Mouse (Mus musculus): ENCODE results near the gene Fam111a.
A peak's percentile ranks its signal among the peaks of the same experiment; 100 is the strongest.

The Fam111a gene

DNA sequence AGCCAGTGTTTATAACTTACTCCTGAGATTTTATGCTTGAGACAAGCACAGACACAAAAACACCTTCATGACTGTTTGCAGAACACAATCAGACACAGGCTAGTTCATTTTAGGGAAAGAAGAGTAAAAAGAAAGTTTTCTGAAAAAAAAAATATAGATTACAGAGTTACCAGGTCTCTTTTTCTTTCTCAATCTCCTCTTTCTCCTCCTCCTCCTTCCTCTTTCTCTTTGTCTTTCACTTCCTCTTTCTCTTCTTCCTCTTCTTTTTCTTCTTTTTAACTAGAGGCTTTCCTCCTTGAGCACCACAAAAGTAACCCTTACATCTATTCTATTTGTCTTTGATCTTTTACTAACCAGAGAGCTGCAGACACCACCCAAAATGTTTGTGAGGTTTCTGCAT, 18.7 kb downstream of the Fam111a start:
- DNase-seq (ENCODE audit: low read depth), result no peak

DNA sequence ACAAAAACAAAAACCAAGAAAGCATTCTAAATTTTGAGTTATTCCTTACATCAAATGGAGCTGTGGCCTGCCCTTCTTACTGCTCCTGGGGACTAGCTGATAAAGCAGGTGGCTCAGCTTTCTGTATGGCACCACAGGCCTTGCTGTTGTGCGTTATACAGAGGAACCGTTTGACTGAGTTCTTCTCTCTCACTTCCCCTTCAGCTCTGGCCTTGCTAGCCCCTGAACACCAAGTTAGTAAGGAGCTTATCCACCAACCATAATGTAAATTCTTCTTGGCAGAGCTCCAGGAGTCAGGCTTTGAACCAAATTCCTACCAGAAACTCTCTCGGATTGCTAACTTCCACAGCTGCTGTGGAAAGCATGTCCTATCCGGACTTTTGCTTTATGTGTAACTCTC, 21.5 kb downstream of the Fam111a start:
- no peak for DNase-seq (ENCODE audit: low read depth)

DNA sequence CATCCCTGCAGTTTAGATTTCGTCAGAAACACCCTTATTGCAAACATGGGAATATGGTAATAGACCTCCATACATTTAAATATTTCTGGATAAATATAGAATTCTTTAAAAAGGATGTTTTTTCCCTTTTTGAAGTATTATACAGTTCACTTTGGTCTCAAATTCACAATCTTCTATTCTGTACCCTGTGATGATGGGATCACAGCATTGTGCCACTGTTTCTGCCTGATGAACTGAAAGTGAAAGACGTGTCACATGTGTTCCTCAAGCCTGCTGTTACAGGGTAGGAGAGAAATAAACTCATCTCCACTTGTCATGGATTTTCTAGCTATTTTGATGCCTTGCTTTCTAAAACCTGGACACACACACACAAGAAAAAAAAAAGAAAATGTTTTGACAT, 25.3 kb downstream of the Fam111a start:
- DNase-seq (ENCODE audit: low read depth), result no peak

DNA sequence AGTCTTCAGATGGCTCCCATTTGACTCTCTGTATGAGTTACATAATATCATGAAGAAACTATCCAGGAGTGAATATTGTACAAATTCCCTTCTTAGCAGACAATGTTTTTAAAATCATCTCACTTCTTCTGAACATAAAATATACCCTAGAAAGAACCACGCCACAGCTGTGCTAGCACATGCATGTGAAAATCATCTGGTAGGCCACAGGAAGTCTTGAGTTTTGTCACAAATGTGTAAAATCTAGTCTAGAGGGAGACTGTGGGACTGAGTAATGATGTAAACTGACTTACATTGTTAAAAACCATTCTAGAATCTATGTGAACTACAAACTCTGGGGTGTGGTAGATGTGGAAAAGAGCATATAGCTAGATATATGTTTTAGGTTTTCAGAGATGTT, 26.1 kb downstream of the Fam111a start:
- no peak for DNase-seq (ENCODE audit: low read depth)

DNA sequence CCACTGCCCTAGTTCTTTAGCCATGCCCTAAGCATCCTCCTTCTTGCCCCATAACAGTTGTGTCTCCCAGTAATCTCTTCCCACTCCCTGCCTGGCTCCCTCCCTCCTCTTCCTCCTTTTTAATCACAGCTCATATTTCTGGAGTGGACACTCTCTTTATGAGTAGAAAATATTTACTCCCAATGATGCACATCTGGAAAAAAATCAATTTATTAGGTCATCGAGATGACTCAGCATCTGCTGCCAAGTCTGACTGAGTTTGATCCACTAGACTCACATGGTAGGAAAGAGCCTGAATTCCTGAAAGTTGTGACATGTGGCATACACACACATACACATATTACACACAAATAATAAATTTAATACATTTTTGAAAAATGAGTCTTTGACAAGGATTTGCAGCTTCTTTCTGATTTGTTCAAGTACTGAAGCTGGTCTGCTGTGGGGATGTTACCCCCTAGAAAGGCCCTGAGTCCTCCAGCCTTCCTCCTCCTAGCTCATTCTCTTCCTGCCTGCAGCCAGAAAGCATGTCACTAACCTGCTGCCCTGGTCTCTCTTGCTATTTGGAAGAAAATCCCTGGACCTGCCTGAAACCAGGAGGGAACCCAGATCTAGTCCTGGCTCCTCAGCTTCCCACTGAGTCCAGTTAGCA, 27.2 kb downstream of the Fam111a start:
- DNase-seq (ENCODE audit: low read depth), result no peak

DNA sequence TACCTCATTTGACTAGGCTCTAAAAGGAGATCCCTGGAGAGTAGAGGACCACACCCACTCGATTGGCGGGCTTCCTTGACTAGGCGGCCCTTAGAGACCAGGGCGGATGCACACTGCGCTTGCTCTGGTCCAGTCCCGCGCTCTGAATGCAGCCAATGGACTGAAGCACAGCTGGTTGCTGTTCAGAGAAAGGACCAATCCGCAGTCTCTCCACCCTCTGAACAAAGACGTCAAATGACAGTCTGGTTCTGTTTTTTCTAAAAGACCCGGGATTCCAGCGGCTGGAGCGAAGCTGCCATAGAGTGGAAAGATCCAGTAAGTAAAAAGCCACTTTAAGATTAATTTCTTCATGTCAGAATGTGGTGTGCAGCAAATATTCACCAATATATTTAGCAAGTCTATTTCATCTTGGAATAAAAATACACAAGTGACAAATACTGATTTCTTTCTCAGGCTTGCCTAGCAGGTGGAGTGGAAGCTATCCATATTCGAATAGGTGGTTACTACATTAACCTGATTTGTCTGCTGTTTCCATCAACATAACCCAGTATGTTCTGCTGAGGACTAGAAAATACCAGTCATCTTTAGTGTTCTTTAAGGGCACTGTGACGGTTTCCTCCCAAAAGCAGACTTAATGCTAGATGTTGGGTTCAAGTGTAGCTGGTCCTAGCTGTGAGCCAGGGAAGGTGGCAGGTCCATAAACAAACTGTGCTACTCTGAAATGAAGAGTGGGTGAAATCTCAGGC, 27.9 kb downstream of the Fam111a start:
- peak; percentile 98 for DNase-seq (ENCODE audit: low read depth)

DNA sequence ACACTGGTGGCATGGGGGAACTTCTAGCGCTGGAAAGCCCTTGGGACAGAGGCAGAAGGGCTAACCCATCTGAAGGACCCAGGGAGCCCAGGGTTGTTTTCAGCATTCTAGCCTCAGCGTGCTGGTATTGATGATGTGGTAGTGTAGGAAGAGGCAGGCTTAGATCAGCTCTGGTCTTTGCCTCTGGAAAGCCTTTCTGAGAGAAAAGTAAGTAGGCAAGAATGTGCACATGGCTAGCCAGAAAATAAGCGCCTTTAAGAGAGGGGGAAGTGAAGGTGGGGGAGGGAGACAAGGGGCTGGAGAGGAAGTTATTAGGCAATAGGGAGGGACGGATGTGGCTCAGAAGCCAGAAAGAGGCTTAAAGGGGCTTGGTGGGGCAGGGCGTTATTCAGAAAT, 28.5 kb downstream of the Fam111a start:
- DNase-seq (ENCODE audit: low read depth), result peak; percentile 93

DNA sequence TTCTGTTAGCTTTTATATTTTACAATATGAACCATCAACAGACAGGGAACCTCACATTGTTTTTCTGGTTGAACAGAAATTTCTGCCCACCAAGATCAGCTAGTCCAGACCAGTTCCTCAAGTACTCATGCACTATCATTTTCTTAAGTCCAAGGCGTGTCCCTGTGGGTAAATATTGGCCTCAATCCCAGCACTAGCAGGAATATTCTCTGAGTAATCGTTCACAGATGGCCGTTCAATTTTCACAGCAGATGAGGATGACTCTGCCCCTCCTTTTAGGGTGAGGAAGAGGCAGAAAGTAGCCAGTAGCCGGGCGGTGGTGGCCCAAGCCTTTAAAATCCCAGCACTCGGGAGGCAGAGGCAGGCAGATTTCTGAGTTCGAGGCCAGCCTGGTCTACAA, 29.6 kb downstream of the Fam111a start:
- peak; percentile 71 for DNase-seq (ENCODE audit: low read depth)

DNA sequence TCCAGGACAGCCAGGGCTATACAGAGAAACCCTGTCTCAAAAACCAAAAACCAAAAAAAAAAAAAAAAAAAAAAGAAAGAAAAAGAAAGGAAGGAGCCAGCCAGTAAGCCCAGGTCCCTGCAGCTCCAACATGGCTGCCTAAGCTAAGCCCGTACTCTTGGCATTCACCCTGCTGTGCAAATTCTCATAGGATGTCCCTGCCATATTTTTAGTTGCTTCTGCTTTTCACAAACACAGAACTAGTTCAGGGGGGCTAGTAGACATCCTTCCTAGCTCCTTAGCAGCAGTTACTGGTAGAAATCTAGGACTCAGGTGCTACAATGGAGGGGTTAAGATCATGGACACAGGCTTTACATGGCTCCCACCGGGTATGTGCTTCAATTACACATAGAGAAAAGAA, 30.0 kb downstream of the Fam111a start:
- peak; percentile 41 for DNase-seq (ENCODE audit: low read depth)

DNA sequence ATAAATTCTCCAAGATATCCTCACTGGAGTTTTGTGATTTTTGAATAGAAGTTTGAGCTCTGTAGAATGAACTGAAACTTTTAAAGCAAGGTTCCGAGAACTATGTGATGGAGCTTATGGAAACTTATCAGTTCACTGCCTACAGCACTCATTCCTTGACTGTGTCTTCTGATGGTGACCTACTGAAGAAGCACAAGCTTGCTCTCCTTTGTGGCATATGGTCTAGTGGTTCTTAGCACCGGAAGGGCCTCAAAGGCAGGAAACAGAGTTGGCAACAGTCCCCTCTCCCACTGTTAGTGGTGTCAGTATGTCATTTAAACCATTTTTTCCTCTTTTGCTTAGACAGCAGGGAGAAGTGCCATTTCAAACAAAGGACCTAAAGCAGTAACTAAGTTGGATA, 31.1 kb downstream of the Fam111a start:
- DNase-seq (ENCODE audit: low read depth), result peak; percentile 87

DNA sequence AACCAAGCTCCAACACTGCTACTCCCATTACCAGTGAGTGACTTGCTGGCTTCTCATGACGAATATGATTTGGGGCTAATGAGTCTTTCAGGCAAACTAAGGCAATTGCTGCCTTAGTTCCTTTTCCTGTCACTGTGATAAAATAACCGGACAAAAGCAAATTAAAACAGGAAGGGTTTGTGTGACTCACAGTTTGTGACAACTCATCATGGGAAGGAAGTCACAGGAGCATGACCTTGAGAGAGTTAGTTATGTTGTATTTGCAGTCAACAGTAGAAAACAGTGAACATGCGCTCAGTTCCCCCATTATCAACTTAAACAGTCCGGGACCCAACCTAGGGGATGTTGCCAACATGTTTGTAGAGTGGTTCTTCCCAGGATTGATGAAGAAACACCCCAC, 39.8 kb downstream of the Fam111a start:
- DNase-seq (ENCODE audit: low read depth), result peak; percentile 91

DNA sequence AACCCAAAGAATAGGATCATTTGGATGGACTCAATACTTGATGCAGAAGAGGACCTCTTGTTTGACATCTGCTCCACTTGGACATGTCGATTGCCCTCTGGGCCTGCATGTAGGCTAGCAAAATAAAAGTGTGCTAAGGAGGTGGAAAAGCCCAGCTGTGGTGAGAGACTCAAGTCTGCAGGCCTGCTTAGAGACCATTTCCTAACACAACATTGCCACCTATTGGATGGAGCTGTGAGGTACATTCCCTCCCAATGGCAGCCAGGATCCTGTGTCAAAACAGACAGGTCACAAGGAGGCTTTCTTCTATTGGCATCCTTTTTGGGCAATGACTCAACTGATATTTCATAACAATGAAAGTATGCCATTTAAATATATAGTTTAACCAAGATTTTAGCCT, 46.4 kb downstream of the Fam111a start:
- DNase-seq (ENCODE audit: low read depth), result peak; percentile 91

DNA sequence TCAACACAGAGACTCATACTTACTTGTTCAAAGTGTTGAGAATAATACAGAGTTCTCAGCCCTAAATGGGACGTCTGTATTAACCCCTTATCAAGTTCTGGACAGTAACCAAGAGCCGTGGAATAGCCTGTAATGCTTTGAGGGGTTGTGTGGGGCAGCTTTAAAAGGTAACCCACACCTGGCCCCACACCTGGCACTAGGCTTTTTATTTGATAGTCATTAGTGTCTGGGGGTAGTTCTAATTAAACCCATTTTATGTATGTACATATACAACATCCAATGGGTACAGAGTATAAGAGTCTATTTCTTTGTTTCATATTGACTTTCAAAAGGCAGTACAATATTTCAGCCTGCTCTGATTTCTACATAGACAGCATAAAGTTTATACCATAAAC, 49.6 kb downstream of the Fam111a start:
- DNase-seq (ENCODE audit: low read depth), result no peak

DNA sequence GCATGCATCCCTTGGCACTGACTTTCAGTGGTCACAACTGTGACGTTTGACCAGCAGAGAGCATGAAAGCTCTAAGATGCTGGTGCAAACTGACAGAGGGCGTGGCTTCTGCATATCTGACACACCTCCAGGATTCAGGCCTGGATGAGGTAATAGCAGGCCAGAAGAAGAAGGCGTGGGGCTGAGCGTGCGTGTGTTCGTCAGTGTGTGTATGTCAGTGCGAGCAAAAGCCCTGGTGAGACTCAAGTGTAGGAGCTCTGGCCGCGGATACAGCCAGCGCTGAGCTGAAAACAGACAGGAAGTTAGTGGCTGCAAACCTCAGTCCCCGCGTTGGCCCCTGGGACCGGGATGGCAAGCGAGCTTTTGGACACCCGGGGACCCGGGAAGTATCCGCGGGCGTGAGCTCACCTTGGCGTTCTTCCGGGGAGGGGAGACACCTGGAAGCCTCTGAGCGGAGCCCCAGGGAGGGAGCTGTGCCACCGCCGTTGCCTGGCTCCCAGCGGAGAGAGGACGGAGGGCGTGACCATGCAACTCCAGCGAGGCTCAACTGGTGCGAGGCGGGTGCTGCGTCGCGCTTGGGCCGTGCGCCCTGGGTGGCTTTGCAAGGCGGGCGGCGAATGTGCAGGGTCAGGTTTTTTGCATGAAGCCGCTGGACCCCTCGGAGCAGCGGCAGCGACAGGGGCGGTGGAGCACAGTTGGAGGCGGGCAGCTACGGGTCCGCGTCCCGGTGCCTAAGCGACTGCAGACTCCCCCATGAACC, 50.2 kb downstream of the Fam111a start:
- peak; percentile 94 for DNase-seq (ENCODE audit: low read depth)

DNA sequence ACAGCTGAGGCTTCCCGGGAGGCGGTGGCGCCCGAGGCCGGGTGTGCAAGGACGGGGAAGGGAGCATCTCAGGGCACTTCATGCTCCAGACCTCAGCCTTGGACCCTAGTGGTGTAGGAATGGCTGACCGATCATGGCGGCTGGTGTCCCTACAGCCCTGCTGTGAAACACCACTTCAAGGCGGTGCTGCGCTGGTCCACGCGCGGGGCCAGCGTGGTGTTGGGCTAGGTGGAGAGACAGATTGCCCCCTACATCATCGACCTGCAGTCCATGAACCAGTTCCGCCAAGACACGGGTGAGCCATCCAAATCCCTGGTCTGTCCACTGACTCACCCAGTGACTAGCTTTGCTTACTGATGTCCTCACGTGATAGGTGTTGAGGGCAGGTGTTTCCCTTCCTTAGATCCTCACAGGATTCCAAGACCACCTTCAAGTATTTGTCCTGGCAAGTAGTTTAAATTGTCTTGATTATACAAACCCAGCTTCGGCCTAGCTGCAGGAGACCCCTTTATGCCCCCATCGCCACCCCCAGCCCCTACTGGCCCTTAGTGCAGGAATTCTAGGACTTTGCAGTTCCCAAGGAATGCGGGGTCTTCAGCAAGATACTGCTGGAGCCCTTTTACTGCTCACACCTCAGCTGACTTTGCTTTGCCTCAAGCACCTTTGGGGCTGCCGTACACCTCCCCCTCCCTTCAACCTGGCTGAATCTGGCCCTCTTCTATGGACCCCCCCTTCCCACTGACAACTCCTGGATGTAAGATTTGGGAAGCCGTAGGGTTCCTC, 50.9 kb downstream of the Fam111a start:
- no peak for DNase-seq (ENCODE audit: low read depth)

DNA sequence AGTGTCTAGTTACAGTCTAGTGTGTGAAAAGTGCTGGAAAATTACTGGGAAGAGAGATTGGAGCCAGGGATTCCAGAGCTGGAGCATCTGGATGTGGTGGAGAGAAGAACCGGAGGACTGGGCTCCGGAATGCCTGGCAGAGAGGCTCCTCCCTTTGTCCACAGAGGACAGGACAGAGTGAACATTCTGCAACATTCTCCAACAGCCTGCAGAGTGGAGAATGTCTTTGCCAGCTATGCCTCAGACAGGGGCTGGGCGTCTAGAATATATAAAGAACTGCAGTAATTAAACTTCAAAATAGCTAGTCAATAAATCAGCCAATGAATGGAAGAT, 51.5 kb downstream of the Fam111a start:
- no peak for DNase-seq (ENCODE audit: low read depth)

DNA sequence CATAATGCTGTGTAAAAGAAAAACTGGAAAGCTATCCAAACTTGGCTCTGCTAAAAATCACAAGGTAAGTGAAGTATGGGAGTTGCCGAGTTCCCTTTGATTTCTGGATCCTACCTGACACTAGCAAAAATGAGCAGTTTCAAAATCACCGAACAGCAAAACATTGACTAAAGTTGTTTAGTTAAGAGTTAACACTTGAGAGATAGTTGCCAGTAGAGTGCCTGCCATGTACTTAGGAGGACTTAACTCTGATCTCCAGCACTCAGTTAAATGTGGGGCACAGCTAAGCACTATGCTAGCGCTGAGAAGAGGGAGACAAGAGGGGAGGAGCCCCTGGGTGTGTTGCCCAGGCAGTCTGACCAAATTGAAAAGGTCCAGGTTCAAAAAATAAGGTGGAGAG, 53.1 kb downstream of the Fam111a start:
- DNase-seq (ENCODE audit: low read depth), result no peak

DNA sequence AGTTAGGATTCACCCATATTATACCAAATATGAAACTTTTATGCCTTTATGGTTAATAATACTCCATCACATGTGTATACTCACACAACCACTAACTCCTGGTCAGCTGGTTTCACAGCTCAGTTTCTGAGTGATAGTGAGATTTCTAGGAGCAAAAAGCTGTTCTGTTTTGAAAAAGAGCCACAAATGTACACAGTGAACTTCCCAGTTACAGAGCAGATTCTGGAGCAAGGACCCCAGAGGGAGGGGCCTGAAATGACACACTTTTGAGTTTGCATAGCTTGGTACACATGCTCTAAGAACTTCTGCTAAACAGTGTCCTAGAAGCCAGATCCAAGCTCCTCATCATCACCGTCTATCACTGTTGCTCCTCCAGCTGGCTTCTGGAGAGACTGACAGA, 54.1 kb downstream of the Fam111a start, which contains the start of gene Gm4952:
TSS of gene Gm4952 (plus strand) at position 301 of the 400 bp plus-strand sequence.
- DNase-seq (ENCODE audit: low read depth), result no peak

DNA sequence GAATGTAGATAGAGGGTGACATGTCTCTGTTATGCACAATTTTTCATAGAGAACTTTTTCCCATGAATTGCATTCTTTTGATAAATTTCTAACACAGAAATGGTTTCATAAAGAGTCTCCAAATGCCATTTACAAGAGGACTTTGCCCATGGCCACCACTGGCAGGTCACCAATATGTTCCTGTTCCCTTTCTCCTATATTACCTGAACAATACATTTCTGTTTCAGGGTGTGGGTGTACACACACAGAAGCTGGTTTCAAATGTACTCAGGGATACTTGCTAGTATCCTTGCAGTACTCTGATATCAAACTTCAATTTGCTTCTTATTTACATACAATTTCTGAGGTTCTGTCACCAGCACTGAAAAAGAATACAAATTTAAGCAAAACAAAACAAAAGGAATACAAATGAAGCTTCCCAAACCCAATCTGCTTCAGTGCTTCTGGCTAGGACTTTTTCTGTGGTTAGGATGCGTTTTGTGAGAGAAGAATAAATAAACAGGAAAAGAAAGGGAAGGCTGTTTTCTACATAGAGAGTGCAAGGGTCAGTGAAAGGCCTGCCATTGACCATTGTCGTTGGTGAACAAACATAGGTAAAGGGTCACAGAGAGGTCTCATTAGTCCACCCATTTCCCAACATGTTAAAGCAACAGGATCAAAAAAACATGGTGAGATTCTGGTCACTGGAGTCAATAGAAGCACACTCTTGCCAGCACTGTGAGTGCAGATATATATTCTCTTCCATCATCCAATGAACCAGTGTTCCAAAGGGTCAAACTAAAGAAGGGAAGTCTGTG, 55.3 kb downstream of the Fam111a start:
- DNase-seq (ENCODE audit: low read depth), result no peak

DNA sequence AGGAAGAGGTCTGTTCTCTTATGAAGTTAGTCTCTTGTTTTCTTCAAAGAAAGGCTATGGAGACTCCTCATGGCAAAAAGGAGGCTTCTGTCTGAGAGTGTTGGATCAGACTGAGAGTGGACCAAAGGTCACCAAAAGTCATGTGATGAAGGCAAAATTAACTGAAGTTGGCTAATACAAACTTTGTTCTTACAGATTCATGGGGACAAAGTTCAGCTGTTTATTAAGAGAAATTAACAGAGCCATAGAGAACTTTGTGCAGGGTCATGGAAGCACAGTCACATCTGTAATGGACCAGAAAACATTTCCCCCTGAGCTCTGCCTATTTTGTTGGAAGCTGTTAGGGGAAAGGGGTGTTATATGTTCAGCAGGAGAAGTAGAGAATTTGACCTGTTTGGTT, 62.8 kb downstream of the Fam111a start:
- no peak for DNase-seq (ENCODE audit: low read depth)

DNA sequence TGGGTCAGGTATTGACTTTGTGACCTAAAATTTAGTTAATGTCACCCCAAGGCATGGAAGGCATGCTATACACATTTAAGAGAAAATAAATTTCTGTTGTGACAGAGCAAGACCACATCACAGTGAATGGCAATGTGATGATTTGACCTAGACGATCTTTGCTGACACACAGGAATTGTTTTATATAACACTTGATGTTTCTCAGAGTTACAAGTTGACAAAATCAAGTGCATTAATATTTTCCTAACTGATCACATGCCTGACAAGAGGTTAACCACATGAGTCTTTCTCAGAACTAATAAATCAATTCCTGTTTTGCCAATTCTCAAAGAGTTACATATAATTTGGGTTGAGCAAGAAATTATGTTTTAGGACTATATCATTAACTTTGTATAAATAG, 68.1 kb downstream of the Fam111a start:
- no peak for DNase-seq (ENCODE audit: low read depth)

DNA sequence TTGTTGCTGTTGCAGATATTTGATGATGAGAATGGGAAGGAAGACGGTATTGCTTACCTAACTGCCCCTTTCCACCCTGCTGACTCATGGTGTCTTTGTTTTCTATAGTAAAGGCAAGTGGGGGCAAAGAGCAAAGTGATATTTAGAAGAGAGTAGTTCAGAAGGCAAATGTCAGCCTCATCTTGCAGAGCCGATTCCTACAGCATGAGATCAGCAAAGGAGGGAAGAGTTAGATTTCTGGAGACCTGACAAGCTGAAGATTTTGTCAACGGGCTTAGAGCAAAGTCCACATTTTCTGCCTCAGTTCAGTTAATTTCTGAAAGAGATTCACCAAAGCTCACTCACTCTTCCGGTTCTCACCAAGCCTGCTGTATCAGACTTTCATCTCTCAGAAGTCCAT, 87.6 kb downstream of the Fam111a start, which contains the start of gene Glyat:
TSS of gene Glyat (plus strand) at position 133 of the 400 bp plus-strand sequence.
- peak; percentile 87 for DNase-seq (ENCODE audit: low read depth)
